Comparison of ENCODE assay signal across 9 mouse cellular contexts in the genomic region with DNA sequence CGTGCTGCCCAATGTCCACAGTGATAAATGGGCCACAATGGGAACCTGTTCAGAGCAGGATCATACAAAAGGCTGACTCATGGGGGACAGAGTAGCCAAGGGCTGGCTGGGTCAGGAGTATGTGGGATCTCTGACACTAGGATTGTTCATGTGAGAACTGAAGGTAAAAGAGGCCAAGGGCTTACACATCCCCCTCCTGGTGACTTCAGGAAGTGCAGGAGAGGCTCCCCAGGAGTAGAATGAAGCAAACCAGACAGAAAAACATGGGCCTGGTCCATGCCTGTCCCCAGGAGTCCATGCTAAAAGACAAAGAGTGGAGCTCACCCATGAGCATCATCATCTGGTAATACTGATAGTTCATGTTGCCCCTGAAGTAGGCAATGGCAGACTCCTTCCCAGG. TPM values are rescaled to one million over a fixed set of nuclear protein-coding genes. Genes with fewer than 3 reads are reported as not detected.
DNase-seq lines count a peak whose midpoint lies in the region; ATAC-seq and TF ChIP-seq lines count a peak whose summit lies in the region.
"Not testable (repeated sequence)": the region's sequence is repeated elsewhere in the genome, so short reads cannot be mapped to it uniquely, and the experiment has no call there.
"Had no signal": no experiment of that assay in that cellular context is flagged by ENCODE, and none has a peak within 500 bp of the region (broad histone marks: within the 10 kb centered on the region; RNA-seq: fewer than 3 reads in every experiment).

No protein-coding gene starts in this region.

- H3K9me3 ChIP-seq in hindbrain, postnatal 0 days (ENCODE audit: low read length), result not testable (repeated sequence)

- H3K27ac ChIP-seq in gastrocnemius, adult 2 months; hindbrain, postnatal 0 days: not testable (repeated sequence)

- peak; percentile 75 for TF ChIP-seq CTCF in Patski (IDR thresholded peaks at IDR 0.05)
- TF ChIP-seq CTCF in gastrocnemius, adult 2 months (IDR thresholded peaks at IDR 0.05), result peak; percentile 60
- peak; percentile 69 for TF ChIP-seq CTCF in hindbrain, postnatal 0 days (IDR thresholded peaks at IDR 0.05; ENCODE audit: low read depth)

- H3K4me3 ChIP-seq in gastrocnemius, adult 2 months; hindbrain, postnatal 0 days (ENCODE audit: low read length): not testable (repeated sequence)

- H3K27me3 ChIP-seq in Patski; hindbrain, postnatal 0 days (ENCODE audit: insufficient read depth, low read length): not testable (repeated sequence)

- WGBS in hindbrain, postnatal 0 days, result 82% methylated on average over 1 of the region's 1 CpGs

- POLR2A ChIA-PET in Patski (lab: Charles Lee), result not testable (repeated sequence)

- not testable (repeated sequence) for DNase-seq in Patski (ENCODE audit: low read depth, low spot score)
- DNase-seq in cerebellum, postnatal 10 days, result peak; percentile 73 to 79
- peak; percentile 59 for DNase-seq in gastrocnemius, adult 2 months
- peak; percentile 61 for DNase-seq in hindbrain, postnatal 0 days (ENCODE audit: low spot score)
- DNase-seq in left cerebral cortex, postnatal 25 days (ENCODE audit: low spot score in 2 of 2), result peak; percentile 4 to 12
- peak; percentile 21 for DNase-seq in spleen, adult 12 weeks (ENCODE audit: low spot score)

- in situ Hi-C loops in Patski (cut with MboI; ENCODE audit: low pct_unique_long_range_greater_than_20kb), result not testable (repeated sequence)

- not testable (repeated sequence) for ATAC-seq in Patski; hindbrain, postnatal 0 days
- ATAC-seq in megakaryocyte-erythroid progenitor cell, adult 5-6 weeks (replicated peaks; ENCODE audit: low FRiP score, low TSS enrichment, poor library complexity, severe bottlenecking), result peak; percentile 84

- H3K4me1 ChIP-seq in hindbrain, postnatal 0 days (ENCODE audit: insufficient read depth, low read length), result not testable (repeated sequence)

- not testable (repeated sequence) for H3K4me2 ChIP-seq in hindbrain, postnatal 0 days (ENCODE audit: low read depth, low read length)

- not testable (repeated sequence) for H3K36me3 ChIP-seq in hindbrain, postnatal 0 days (ENCODE audit: insufficient read depth, low read length)

- CTCF ChIA-PET in Patski (lab: Charles Lee), result interaction anchor here (0.8 to 3.6 kb wide), 2 partner anchors 16 to 17 kb away, joined by 3 to 12 read pairs; no protein-coding TSS in a partner anchor

- H3K9ac ChIP-seq in hindbrain, postnatal 0 days (replicated peaks; ENCODE audit: low read length), result not testable (repeated sequence)

- intact Hi-C loops in gastrocnemius, adult 2 months (cut with DNase I); left cerebral cortex, postnatal 25 days (cut with DNase I): not testable (repeated sequence)

RNA-seq across cellular contexts. Expression of a gene that starts 7.5 kb away (rescaled TPM):
- not detected for polyA plus RNA-seq in Patski (2021)
- total RNA-seq in gastrocnemius, adult 2 months (2021), result not detected
- total RNA-seq in hindbrain, postnatal 0 days (2014; rRNA removed), result not detected in 2 replicates
- not detected in 2 replicates for polyA plus RNA-seq in hindbrain, postnatal 0 days (2015; fragmentation: Nextera tagmentation; extraction: Ambion mirVana)
- total RNA-seq in left cerebral cortex, postnatal 25 days (2021), result not detected
- not detected in 2 replicates for total RNA-seq in megakaryocyte-erythroid progenitor cell, adult 5-6 weeks (2014; fragmentation: Nextera tagmentation)
- not detected in 2 replicates for total RNA-seq in megakaryocyte-erythroid progenitor cell, adult 5-6 weeks (2017)
- polyA plus RNA-seq: forebrain, embryonic 16.5 days; hindbrain, embryonic 15.5 days had no signal

RNA-seq across cellular contexts. Expression of a gene that starts 35.3 kb away (rescaled TPM):
- polyA plus RNA-seq in Patski (2021), result 57.3 TPM
- 1 to 10 TPM; 1.0 to 2.3 TPM for total RNA-seq in gastrocnemius, adult 2 months (2021)
- 289 and 302 TPM in 2 replicates for total RNA-seq in hindbrain, postnatal 0 days (2014; rRNA removed)
- 129 and 142 TPM in 2 replicates for polyA plus RNA-seq in hindbrain, postnatal 0 days (2015; fragmentation: Nextera tagmentation; extraction: Ambion mirVana)
- 10 to 100 TPM; 78.4 to 84.8 TPM for total RNA-seq in left cerebral cortex, postnatal 25 days (2021)
- total RNA-seq in megakaryocyte-erythroid progenitor cell, adult 5-6 weeks (2014; fragmentation: Nextera tagmentation), result 5.7 and 7.7 TPM in 2 replicates
- total RNA-seq in megakaryocyte-erythroid progenitor cell, adult 5-6 weeks (2017), result 6.8 and 8.0 TPM in 2 replicates

RNA-seq across cellular contexts. Expression of a gene that starts 59.3 kb away (rescaled TPM):
- polyA plus RNA-seq in Patski (2021), result 41.6 TPM
- 1 to 10 TPM; 2.8 to 7.3 TPM for total RNA-seq in gastrocnemius, adult 2 months (2021)
- 12.2 and 13.9 TPM in 2 replicates for total RNA-seq in hindbrain, postnatal 0 days (2014; rRNA removed)
- polyA plus RNA-seq in hindbrain, postnatal 0 days (2015; fragmentation: Nextera tagmentation; extraction: Ambion mirVana), result 6.2 and 8.2 TPM in 2 replicates
- 1 to 10 TPM in 1 of 2 experiments, under 1 TPM in 1; 0.85 to 1.2 TPM for total RNA-seq in left cerebral cortex, postnatal 25 days (2021)
- 14.8 and 15.2 TPM in 2 replicates for total RNA-seq in megakaryocyte-erythroid progenitor cell, adult 5-6 weeks (2014; fragmentation: Nextera tagmentation)
- 9.9 and 11.8 TPM in 2 replicates for total RNA-seq in megakaryocyte-erythroid progenitor cell, adult 5-6 weeks (2017)

Comparison
In these comparisons a context has a peak if more than half of its experiments do, and no peak if none do; other contexts are left out.
1. RNA of a gene that starts 35.3 kb away (total RNA-seq): 289 to 302 TPM in hindbrain, postnatal 0 days and 78.4 to 84.8 TPM in left cerebral cortex, postnatal 25 days; 5.7 to 8.0 TPM in megakaryocyte-erythroid progenitor cell, adult 5-6 weeks and 1.0 to 2.3 TPM in gastrocnemius, adult 2 months; every median in the first group is over 4 times any median in the second.
2. Peak in every context shown above with its lines, with median percentiles within 50 percentile points of each other: CTCF ChIP-seq.